Mouse (Mus musculus) embryonic stem cell, embryonic (primary cell): ENCODE measurements at regions not wholly inside any gene's neighbourhood (a gene's known extent, or its start where the extent isn't known, plus 50 kb on each side); places are given as distances from the start of the nearest gene placed in this dataset.

ENCODE experiments used
- CTCF ChIA-PET, 4 experiments: fragments of 300-600 bp in 2 of 4; fragments of 350-600 bp in 2 of 4; sonication (Branson Sonifier 250); formaldehyde crosslinking; loops; one replicate each; lab custom pipeline; 2022; ENCODE audit warnings: inconsistent platforms in 2 of 4; lab: Charles Lee
- POLR2A ChIA-PET, 4 experiments: fragments of 300-600 bp in 2 of 4; fragments of 350-600 bp in 2 of 4; sonication (Branson Sonifier 250); formaldehyde crosslinking; loops; one replicate each; lab custom pipeline; 2022; ENCODE audit warnings: antibody characterized with exemption in 4 of 4, inconsistent platforms in 1 of 4; lab: Charles Lee

GRCm38 (mm10) chr3:81426765-81427164 is 390.5 kb downstream of the Pdgfc start:
- ChIA-PET CTCF (no interaction called here), POLR2A (no interaction called here)
